Mouse (Mus musculus) thymus, postnatal 0 days (tissue): ENCODE measurements around the gene B830017H08Rik. TPM values are rescaled to one million over a fixed set of nuclear protein-coding genes. Genes with fewer than 3 reads are reported as not detected.

ENCODE experiments used
- DNase-seq: peaks from one replicate; pipeline ENCODE4 v3.0.0-alpha.2; 2015; ENCODE audit warnings: low spot score
- polyA plus RNA-seq: library from polyadenylated mRNA; unstranded; fragments of >200 nt; fragmentation: Nextera tagmentation; extraction: Ambion mirVana; gene quantifications from 2 replicates; pipeline ENCODE4 v1.2.1, GENCODE M21; 2015

B830017H08Rik gene
- polyA plus RNA-seq, 1 experiment from 2014 or later, result not detected

DNA sequence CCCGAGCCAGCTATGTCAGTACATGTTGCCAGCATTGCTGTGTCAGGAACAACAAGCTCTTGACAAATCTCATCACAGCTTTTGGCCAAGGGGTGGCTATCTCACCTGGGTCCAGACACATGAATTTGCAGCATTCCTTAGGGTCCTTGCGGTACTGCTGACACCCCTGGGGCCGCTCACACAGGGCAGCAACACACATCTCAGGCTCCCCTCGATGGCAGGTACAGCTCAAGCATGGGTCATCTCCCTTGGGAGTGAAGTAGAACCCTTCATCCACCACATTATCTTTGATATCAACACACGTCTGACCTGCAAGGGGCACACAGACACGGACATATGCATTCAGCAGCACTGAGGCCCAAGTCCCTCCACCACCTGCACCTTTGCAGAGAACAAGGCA lies 16.6 kb downstream of the B830017H08Rik start:
- DNase-seq, result no peak

DNA sequence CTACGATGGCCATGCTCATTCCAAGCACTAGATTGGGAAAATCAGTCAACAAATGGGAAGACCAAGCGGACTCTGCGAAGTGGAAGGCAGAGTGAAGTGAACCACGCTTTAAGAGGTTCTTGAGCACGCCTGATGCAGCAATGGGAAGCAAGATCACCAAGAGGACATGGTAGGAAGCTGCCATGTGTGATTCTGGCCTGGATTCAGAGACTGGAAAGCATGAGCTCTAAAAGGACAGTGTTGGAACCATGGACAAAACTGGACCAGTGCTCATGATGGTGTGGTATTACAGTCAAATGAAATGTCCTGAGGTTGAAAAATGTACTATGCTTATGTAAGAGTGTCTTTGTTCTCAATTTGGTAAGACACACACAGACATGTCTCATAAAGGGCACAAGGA lies 18.4 kb downstream of the B830017H08Rik start:
- DNase-seq, result no peak

DNA sequence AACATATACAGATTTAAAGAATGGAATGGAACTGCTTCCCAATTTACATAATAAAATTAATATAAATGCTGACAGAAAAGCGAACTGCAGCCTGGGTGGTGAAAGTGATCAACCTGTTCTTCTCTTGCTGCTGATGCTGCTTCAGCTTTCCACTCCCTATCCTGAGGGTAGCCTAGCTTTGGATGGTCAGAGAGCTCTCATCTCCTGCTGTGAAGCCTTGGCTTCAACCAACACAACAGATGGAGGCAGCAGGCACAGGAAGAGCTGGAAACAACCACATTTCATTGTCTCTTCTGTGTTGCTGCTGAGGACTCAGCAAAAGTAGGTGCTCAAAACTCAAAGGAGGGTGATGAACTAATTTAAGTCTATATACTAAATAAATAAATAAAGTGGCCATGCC lies 18.9 kb downstream of the B830017H08Rik start:
- no peak for DNase-seq

DNA sequence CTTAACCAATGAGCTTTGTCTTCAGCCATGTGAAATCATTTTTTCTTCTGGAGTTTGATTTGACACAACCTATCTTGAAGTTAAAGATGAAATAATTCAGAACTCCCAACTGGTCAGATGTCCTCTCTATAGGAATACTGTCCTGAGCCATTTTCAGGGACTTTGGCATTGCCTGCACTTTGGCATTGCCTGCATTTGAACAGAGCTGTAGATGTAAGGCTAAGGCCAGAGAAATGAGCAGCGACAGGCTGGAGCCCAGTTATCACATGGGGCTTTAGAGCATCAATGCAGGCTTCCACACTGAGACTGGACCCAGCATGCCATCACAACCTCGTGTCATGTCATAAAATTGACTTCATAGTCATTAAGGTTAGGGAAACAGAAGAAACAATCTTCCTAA lies 20.3 kb downstream of the B830017H08Rik start:
- no peak for DNase-seq

DNA sequence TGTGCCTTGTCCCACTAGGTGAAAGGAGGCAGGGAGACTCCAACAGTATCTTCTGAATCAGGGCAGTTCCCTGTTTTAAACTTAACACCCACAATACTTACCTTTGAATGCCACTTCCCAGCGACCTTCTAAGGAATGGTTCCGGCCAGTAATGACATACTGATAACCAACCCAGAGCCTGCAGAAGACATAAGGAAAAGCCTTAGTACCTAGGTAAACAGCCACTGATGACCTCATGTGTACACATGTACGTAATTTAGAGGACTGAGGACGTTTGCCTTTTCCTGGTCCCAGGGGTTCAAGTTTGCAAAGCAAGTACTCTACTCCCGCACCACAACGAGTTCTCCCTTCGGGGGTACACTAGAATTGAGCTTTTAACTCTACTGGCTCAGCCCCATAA lies 24.2 kb downstream of the B830017H08Rik start:
- DNase-seq, result no peak

DNA sequence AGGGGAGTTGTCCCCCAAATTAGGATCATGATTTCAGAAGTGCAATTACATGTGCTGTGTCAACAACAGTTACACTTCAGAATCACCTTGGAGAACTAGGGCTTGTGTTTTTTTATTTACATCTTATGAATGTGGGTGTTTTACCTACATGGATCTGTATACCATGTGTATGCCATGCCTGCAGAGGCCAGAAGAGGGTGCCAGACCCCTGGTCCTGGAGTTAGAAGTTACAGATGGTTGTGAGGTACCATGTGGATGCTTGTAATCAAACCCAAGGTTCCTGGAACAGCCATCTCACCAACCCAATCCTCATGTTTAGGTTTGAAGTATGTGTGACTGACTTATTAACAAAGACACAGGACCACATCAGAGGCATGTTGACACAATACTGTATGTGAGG lies 25.7 kb downstream of the B830017H08Rik start:
- DNase-seq, result peak; percentile 33

DNA sequence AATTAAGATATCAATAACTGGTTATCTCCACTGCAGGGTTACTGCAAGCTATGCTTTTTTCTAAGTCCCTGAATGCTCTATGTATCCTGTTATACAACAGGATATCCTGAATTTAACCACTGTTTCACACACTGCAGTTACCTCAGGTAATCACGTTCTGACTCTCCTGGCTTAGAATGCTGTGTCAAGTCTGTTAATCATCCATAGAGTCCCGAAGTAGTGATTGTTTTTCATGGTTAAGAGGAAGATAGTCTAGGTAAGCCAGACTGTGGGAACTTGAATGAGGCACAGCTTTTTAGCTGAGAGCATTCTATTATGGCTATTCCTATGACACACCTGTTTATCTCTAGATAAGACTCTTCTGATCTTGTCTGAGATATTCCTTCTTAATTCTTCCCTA lies 32.4 kb downstream of the B830017H08Rik start:
- DNase-seq, result no peak

DNA sequence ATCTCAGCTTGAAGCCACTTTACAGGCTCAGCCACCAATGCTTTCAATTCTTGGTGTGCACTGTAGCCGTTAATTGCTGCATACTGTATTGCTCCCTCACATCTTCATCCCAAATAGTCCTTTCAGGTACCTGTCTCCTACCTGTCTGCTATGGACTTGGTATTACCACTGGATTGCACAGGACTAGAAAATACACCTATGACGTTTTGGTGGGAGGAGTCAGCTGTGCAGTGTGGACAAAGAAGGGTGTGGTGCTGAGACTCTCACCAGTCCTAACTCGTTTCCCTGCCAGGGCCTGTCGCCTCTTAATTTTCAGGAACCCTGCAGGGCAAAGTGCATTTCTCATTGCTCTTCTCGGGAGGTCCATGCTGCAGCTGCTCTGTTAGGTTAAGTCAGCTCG lies 32.8 kb downstream of the B830017H08Rik start:
- DNase-seq, result no peak

DNA sequence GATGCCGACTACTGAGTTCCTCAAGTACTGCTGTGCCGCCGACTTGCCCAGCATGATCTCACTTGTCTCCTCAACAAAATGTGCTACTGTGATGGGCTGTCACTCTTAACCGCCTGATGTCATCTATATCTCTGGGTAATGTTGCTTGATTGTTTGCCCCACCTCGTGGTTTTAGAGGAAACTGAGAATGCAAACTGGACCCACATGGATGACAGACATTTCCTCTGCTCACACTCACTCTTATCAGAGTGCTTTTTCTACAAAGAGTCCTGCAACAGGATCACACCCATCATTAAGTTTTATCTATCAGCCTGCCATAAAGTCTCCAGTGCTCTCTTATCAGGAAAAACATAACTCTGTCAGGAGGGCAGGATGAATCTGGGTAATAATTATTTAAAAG lies 38.3 kb downstream of the B830017H08Rik start:
- DNase-seq, result no peak

DNA sequence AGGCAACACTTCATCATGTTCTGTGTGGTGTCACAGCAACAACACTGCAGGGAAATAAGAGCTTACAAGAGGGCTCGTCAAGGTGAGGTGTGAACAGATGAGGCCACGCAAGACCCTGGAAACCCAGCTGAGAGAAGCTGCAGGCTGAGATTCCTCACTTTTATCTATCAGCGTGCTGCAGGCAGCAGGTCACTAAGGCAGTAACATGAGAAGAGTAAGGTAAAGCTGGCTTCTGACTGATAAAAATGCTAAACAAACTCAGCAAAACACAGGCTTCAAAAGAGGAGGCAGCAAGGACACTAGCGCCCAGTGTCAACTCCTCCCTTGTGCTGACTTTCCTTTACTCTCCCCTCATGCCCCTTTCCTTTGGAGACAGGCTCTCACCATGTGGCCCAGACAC lies 40.1 kb downstream of the B830017H08Rik start:
- DNase-seq, result no peak

DNA sequence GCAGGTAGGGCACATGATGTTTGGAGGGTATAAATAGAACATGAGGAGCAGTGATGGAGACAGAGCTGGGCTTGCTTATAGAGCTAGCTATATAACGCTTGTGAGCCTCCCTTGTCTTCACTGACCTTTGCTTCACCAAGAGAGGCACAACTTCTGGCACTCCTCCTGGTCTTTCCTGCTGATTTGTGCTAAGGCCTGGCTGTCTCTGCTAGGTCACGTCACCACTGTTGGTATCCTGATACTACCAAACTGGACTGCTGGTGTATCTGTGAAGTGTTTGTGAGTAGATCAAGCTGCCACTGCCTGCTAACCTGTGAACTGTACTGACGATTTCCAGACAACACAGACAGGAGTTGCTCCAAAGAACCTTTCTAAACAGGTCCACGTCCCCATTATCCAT lies 42.3 kb downstream of the B830017H08Rik start:
- DNase-seq, result no peak

DNA sequence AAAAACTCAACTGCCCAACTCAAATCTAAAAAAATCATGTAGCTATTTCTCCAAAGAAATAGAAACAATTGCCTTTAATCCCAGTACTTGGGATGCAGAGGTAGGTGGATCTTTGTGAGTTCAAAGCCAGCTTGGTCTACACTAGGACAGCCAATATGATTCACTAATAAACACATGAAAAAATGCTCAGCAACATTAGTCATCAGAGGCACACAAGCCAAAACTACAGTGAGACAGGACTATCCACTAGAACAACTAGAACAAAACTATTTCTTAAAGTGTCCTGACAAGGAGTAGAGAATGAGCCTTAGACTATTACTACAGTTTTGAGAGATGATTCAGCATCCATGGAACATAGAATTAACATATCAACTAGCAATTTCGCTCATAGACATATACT lies 43.2 kb downstream of the B830017H08Rik start:
- no peak for DNase-seq

DNA sequence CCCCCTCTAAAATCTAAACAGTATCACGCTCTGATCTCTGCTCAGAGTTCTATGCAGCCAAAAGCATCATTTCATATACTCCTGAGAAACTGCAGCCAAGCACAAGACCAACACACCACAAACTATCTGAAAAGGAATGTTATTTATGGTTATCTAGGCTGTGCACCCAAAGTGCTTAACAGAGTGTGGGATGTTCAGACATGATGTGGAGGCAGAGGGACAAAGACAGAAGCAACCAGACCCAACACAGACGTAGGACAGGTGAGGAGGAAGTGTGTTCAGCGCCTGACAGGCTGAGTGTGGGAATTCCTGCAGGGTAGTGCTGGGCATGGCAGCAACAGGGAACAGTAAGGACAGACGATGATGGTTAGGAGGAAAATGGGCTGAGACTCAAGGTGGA lies 46.6 kb downstream of the B830017H08Rik start:
- DNase-seq, result no peak

DNA sequence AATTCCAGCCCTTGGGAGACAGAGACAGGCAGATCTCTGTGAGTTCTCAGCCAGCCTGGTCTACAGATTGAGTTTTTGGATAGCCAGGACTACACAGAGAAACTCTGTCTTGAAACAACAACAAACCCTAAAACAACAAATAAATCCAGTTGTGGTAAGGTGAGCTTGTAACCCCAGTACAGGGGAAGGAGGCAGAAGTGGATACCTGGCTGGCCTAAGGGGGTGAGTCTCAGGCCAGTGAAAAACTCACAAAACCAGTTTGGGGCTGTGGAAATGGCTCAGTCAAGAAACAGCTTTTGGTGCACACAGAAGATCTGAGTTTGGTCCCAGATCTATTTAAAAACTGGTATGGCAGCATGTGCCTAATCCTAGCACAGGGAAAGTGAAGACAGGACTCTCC lies 49.3 kb downstream of the B830017H08Rik start:
- DNase-seq, result no peak

DNA sequence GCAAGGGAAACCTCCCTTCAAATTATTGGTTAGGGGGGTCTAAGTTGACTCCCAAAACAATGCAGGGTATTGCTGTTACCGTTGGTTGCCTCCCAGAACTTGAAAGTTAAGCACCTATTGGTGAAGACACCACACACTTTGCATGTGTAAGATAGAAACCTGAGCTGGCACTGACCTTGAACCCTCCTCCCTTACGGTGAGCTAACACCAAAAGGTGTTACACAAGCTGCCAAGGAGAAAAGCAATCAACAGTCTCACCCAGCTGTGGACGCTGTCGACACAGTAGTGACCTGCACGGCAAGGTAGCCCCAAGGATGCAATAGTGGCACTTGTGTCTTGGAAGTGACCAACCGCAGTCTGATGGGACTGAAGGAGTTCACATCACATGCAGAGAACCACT lies 51.2 kb downstream of the B830017H08Rik start:
- no peak for DNase-seq

Other genes starting within 250 kb of the B830017H08Rik start
- 1.5 and 2.1 TPM in 2 replicates for gene Slc7a4, start 249.9 kb upstream of the B830017H08Rik start, polyA plus RNA-seq
- 17.4 and 21.6 TPM in 2 replicates for gene Smpd4, start 213.8 kb upstream of the B830017H08Rik start, polyA plus RNA-seq
- gene Ccdc74a, start 186.7 kb upstream of the B830017H08Rik start, polyA plus RNA-seq, result 0.98 and 1.1 TPM in 2 replicates
- 31.6 and 36.9 TPM in 2 replicates for gene Med15, start 100.2 kb upstream of the B830017H08Rik start, polyA plus RNA-seq
- gene Klhl22, start 73.5 kb upstream of the B830017H08Rik start, polyA plus RNA-seq, result 27.6 and 30.2 TPM in 2 replicates
- gene Scarf2, start 35.8 kb upstream of the B830017H08Rik start, polyA plus RNA-seq, result 3.6 and 4.3 TPM in 2 replicates
- gene Car15, start 5.2 kb downstream of the B830017H08Rik start, polyA plus RNA-seq, result 0.83 and 1.3 TPM in 2 replicates
- gene Gm20518, start 58.5 kb downstream of the B830017H08Rik start, polyA plus RNA-seq, result 0.20 TPM in 1 of 2 replicates, not detected in the other
- gene Tssk1, start 61.1 kb downstream of the B830017H08Rik start, polyA plus RNA-seq, result 0.05 TPM in 1 of 2 replicates, not detected in the other
- 42.5 and 43.7 TPM in 2 replicates for gene Dgcr2, start 65.4 kb downstream of the B830017H08Rik start, polyA plus RNA-seq
- not detected in 2 replicates for gene Tssk2, start 65.5 kb downstream of the B830017H08Rik start, polyA plus RNA-seq
- gene Ess2, start 78.2 kb downstream of the B830017H08Rik start, polyA plus RNA-seq, result 32.7 and 38.8 TPM in 2 replicates
- gene Gsc2, start 81.9 kb downstream of the B830017H08Rik start, polyA plus RNA-seq, result 0.18 TPM in 1 of 2 replicates, not detected in the other
- gene Slc25a1, start 95.1 kb downstream of the B830017H08Rik start, polyA plus RNA-seq, result 50.2 and 51.5 TPM in 2 replicates
- 0.73 and 1.1 TPM in 2 replicates for gene Vpreb2, start 147.3 kb downstream of the B830017H08Rik start, polyA plus RNA-seq
- gene Dgcr6, start 219.7 kb downstream of the B830017H08Rik start, polyA plus RNA-seq, result 125 and 128 TPM in 2 replicates